25 mouse cellular contexts compared by ENCODE assay signal in the genomic region with DNA sequence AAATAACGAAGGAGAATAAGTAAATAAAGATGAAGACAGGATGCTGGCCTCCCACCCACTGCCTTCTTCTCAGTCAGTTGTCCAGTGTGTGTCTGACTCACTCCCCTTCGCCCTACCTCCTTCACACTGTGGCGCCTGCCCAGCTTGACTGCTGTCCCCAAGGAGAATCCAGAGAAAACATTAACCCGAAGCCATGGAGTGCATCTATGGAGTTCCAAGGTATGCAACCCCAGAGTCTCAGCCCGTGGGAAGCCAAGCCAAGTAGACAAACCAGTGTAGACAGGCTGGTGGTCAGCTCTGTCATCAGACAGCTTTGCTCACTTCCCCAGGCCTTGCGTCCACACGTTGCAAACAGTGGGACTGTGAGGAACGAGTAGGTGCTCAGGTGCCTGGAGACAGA. TPM values are rescaled to one million over a fixed set of nuclear protein-coding genes. Genes with fewer than 3 reads are reported as not detected.
DNase-seq lines count a peak whose midpoint lies in the region; ATAC-seq and TF ChIP-seq lines count a peak whose summit lies in the region.
"Had no signal": no experiment of that assay in that cellular context is flagged by ENCODE, and none has a peak within 500 bp of the region (broad histone marks: within the 10 kb centered on the region; RNA-seq: fewer than 3 reads in every experiment).

No protein-coding gene starts in this region.

- peak; percentile 76 for DNase-seq in kidney, adult 2 months
- peak; percentile 51 for DNase-seq in kidney, postnatal 10 days
- no peak for DNase-seq in right cerebral cortex, adult 2 months (ENCODE audit: low spot score in 2 of 2)
- no peak for DNase-seq in right cerebral cortex, postnatal 4 days
- no peak for DNase-seq in midbrain, embryonic 11.5 days (ENCODE audit: low spot score, missing footprints)
- DNase-seq: adrenal gland, postnatal 25 days; B cell, adult 2 months; cerebellum, adult 11 months; cerebellum, adult 9-11 months; gastrocnemius, postnatal 25 days; heart, adult 2 months; lung, adult 18-20 months; lung, postnatal 14 days; midbrain, embryonic 14.5 days; right cerebral cortex, postnatal 25 days; thymus, postnatal 14 days had no signal

- H3K36me3 ChIP-seq in megakaryocyte, embryonic 14.5 days (replicated peaks; ENCODE audit: low read length): peaks cover 8% of the 10 kb centered on the region
- H3K36me3 ChIP-seq in kidney, adult 2 months (ENCODE audit: control insufficient read depth, insufficient read depth, low read length): no peaks in the 10 kb centered on the region
- H3K36me3 ChIP-seq in midbrain, embryonic 11.5 days (ENCODE audit: control insufficient read depth, insufficient read depth, low read length): peaks cover 3% of the 10 kb centered on the region; the same call in 1 of the 2 replicates

- H3K9ac ChIP-seq in midbrain, embryonic 11.5 days (ENCODE audit: low read length): no peak overlapping the region
- H3K9ac ChIP-seq: embryonic facial prominence, embryonic 15.5 days; hindbrain, embryonic 12.5 days had no signal

- H3K27me3 ChIP-seq in megakaryocyte, embryonic 14.5 days (replicated peaks): no peaks in the 10 kb centered on the region
- no peaks in the 10 kb centered on the region for H3K27me3 ChIP-seq in kidney, adult 2 months (replicated peaks; ENCODE audit: control insufficient read depth, insufficient read depth, low read length)
- H3K27me3 ChIP-seq in midbrain, embryonic 11.5 days (ENCODE audit: control insufficient read depth, insufficient read depth, low read length): no peaks in the 10 kb centered on the region
- H3K27me3 ChIP-seq: CH12.LX; embryonic facial prominence, embryonic 15.5 days; hindbrain, embryonic 12.5 days had no signal

- H3K4me1 ChIP-seq in megakaryocyte, embryonic 14.5 days: peaks cover 87% of the 10 kb centered on the region
- peaks cover 20% of the 10 kb centered on the region for H3K4me1 ChIP-seq in kidney, adult 2 months (ENCODE audit: control insufficient read depth, insufficient read depth, low read length)
- H3K4me1 ChIP-seq in midbrain, embryonic 11.5 days (ENCODE audit: control insufficient read depth, insufficient read depth, low read length): peaks cover 3% of the 10 kb centered on the region; the same call in 1 of the 2 replicates

- H3K4me3 ChIP-seq in megakaryocyte, embryonic 14.5 days (replicated peaks): peak overlapping the region; percentile 46
- H3K4me3 ChIP-seq in kidney, adult 2 months (ENCODE audit: insufficient read depth, low read depth, low read length): no peak overlapping the region
- no peak overlapping the region for H3K4me3 ChIP-seq in midbrain, embryonic 11.5 days (ENCODE audit: low read depth, low read length)
- H3K4me3 ChIP-seq: embryonic facial prominence, embryonic 15.5 days; heart, adult 2 months; hindbrain, embryonic 12.5 days; left cerebral cortex, adult 2 months had no signal

- H3K9me3 ChIP-seq in megakaryocyte, embryonic 14.5 days: peaks cover 6% of the 10 kb centered on the region
- H3K9me3 ChIP-seq in midbrain, embryonic 11.5 days (ENCODE audit: control insufficient read depth, low read length): no peaks in the 10 kb centered on the region
- H3K9me3 ChIP-seq: hindbrain, embryonic 12.5 days had no signal

- ATAC-seq in megakaryocyte, adult 5-6 weeks (ENCODE audit: poor library complexity, severe bottlenecking): no peak
- ATAC-seq in midbrain, embryonic 11.5 days (ENCODE audit: low FRiP score): no peak
- ATAC-seq: forebrain, embryonic 16.5 days; intestine, postnatal 0 days had no signal

- H3K27ac ChIP-seq in kidney, adult 2 months (ENCODE audit: insufficient read depth, low read depth, low read length): no peak overlapping the region
- no peak overlapping the region for H3K27ac ChIP-seq in midbrain, embryonic 11.5 days (ENCODE audit: low read depth, low read length)
- H3K27ac ChIP-seq: embryonic facial prominence, embryonic 15.5 days; heart, adult 2 months; hindbrain, embryonic 12.5 days; left cerebral cortex, adult 2 months had no signal

- WGBS in kidney, adult 2 months: 46% methylated on average over 8 of the region's 8 CpGs
- WGBS in midbrain, embryonic 11.5 days: 84% methylated on average over 8 of the region's 8 CpGs

- no peak for TF ChIP-seq CTCF in kidney, adult 2 months (conservative IDR thresholded peaks at IDR 0.05; ENCODE audit: insufficient read depth, insufficient read length, low read depth, low read length)

- TF ChIP-seq POLR2A in kidney, adult 2 months (IDR thresholded peaks at IDR 0.05; ENCODE audit: low read depth, low read length): no peak

- no peak overlapping the region for H3K4me2 ChIP-seq in midbrain, embryonic 11.5 days
- H3K4me2 ChIP-seq: embryonic facial prominence, embryonic 15.5 days; hindbrain, embryonic 12.5 days; liver, embryonic 11.5 days had no signal

RNA-seq across cellular contexts. Expression of a gene that starts 37.8 kb away (rescaled TPM):
- polyA plus RNA-seq in megakaryocyte, embryonic 14.5 days (2012; ENCODE audit: insufficient read depth, low replicate concordance): 19.4 and 27.6 TPM in 2 replicates
- total RNA-seq in megakaryocyte, adult 5-6 weeks (2015): 28.4 and 29.7 TPM in 2 replicates
- total RNA-seq in megakaryocyte, adult 5-6 weeks (2017): 32.3 and 39.2 TPM in 2 replicates
- 86.6 and 91.1 TPM in 2 replicates for polyA plus RNA-seq in kidney, adult 2 months (2012; rRNA removed)
- 168 and 173 TPM in 2 replicates for polyA plus RNA-seq in midbrain, embryonic 11.5 days (2014; fragmentation: Nextera tagmentation; extraction: Ambion mirVana)

RNA-seq across cellular contexts. Expression of a gene that starts 42.8 kb away (rescaled TPM):
- 207 and 466 TPM in 2 replicates for polyA plus RNA-seq in megakaryocyte, embryonic 14.5 days (2012; ENCODE audit: insufficient read depth, low replicate concordance)
- total RNA-seq in megakaryocyte, adult 5-6 weeks (2015): 144 and 146 TPM in 2 replicates
- 80.5 and 112 TPM in 2 replicates for total RNA-seq in megakaryocyte, adult 5-6 weeks (2017)
- polyA plus RNA-seq in kidney, adult 2 months (2012; rRNA removed): 17.1 and 21.6 TPM in 2 replicates
- polyA plus RNA-seq in midbrain, embryonic 11.5 days (2014; fragmentation: Nextera tagmentation; extraction: Ambion mirVana): 225 and 257 TPM in 2 replicates

Comparison
In these comparisons a context has a peak if more than half of its experiments do, and no peak if none do; other contexts are left out.
1. DNase-seq: peak in kidney, adult 2 months (single experiment) and kidney, postnatal 10 days (single experiment); none in right cerebral cortex, adult 2 months (0 of 2), right cerebral cortex, postnatal 4 days (single experiment) and midbrain, embryonic 11.5 days (single experiment).